Mouse (Mus musculus) cortical plate, adult 2 months (tissue): ENCODE results near the gene Fxyd2. TPM values are rescaled to one million over a fixed set of nuclear protein-coding genes. Genes with fewer than 3 reads are reported as not detected.
A peak's percentile ranks its signal among the peaks of the same experiment; 100 is the strongest.

Experiments used
- H3K27ac ChIP-seq: fragments of 200-500 bp; 2 replicates; pipeline ENCODE4 v1.5.1; 2012; ENCODE audit warnings: low read length, control low read depth, inconsistent platforms; ENCODE audit not compliant: insufficient read depth
- H3K4me1 ChIP-seq: fragments of 200-500 bp; 2 replicates; pipeline ENCODE4 v1.6.1; 2011; ENCODE audit warnings: low read length; ENCODE audit not compliant: control insufficient read depth, insufficient read depth
- H3K4me3 ChIP-seq: fragments of 200-500 bp; 2 replicates; pipeline ENCODE4 v1.5.1; 2011; ENCODE audit warnings: mild to moderate bottlenecking, low read length, control low read depth; ENCODE audit not compliant: insufficient read depth
- CTCF ChIP-seq: fragments of 200-500 bp; IDR thresholded peaks from 2 replicates; pipeline ENCODE4 v1.5.1; 2011; ENCODE audit warnings: mild to moderate bottlenecking, control low read depth, low read length; ENCODE audit not compliant: insufficient read depth; ENCODE audit errors: extremely low read depth
- POLR2A ChIP-seq: fragments of 200-500 bp; IDR thresholded peaks from 2 replicates; pipeline ENCODE4 v1.6.1; 2011; ENCODE audit warnings: mild to moderate bottlenecking, low read length, control low read depth; ENCODE audit not compliant: insufficient read depth; ENCODE audit errors: extremely low read depth
- polyA plus RNA-seq: library from polyadenylated mRNA; depleted of rRNA; stranded (reverse); fragments of >200 nt; gene quantifications from 2 replicates; pipeline ENCODE4 v1.2.3, GENCODE M21; 2012

Fxyd2 gene
- polyA plus RNA-seq, 1 experiment: 16.9 TPM

- H3K27ac ChIP-seq: no peak overlapping the region
- no peaks in the 10 kb centered on the region for H3K4me1 ChIP-seq
- no peak overlapping the region for H3K4me3 ChIP-seq
- no peak for TF ChIP-seq POLR2A
These were observed 6.2 kb downstream of the Fxyd2 start for GRCm38 (mm10) chr9:45405694-45406093.

- H3K4me1 ChIP-seq: no peaks in the 10 kb centered on the region
- no peak overlapping the region for H3K4me3 ChIP-seq
- no peak for TF ChIP-seq CTCF
- TF ChIP-seq POLR2A: no peak
- H3K27ac ChIP-seq: no peak overlapping the region
These were observed 7.3 kb downstream of the Fxyd2 start for GRCm38 (mm10) chr9:45406808-45407207.

DNA sequence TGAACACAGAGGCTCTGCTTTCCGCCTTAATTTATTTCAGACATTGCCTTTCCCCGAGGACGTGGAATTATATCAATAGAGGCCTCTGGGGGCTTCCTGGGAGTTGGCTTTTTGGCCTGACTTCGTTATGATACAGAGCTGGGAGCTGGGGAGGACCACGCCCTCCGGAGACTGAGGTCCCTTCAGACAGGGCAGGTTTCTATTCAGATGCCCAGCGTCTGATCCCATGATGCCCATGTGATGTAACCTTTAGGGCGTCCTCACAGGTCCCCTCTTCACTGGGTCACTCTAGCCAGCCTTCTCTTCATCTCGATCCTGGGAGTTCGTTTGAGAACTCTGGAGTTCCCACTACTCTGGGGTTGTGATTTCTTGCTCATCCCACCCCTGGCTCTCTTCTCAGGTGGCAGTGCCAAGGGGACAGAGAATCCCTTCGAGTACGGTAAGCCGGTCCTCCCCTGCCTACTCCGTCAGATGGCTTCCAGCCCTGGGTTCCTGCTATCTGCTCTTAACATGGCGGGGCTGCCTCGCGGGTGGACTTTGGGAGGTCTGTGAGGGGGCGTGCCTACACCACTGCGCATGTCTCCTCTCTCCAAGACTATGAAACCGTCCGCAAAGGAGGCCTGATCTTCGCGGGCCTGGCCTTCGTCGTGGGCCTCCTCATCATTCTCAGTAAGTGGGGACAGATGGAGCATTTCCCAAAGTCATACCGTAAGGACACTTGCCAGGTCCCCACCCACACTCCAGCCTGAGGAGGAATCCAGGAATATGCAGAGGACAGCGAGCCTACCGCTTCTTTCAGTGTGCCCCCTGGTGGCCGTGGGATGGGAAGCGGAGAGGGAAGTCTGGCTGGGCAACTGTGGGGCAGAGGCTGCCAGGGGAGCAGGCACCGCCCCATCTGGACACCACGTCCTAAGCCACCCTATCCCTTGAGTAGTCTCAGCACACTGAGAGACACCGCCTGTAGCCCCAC, 8.5 kb downstream of the Fxyd2 start:
- H3K4me1 ChIP-seq: no peaks in the 10 kb centered on the region
- H3K27ac ChIP-seq: no peak overlapping the region
- peak overlapping the region; percentile 16 for H3K4me3 ChIP-seq
- TF ChIP-seq CTCF (peak; percentile 75), POLR2A (peak; percentile 37; the same call in 1 of the 2 replicates)

GRCm38 (mm10) chr9:45410193-45410592, 10.7 kb downstream of the Fxyd2 start:
- H3K27ac ChIP-seq: no peak overlapping the region
- no peak overlapping the region for H3K4me3 ChIP-seq
- no peak for TF ChIP-seq CTCF
- no peak for TF ChIP-seq POLR2A
- H3K4me1 ChIP-seq: no peaks in the 10 kb centered on the region

GRCm38 (mm10) chr9:45410614-45411013, 11.1 kb downstream of the Fxyd2 start:
- TF ChIP-seq CTCF: peak; percentile 14; the same call in 1 of the 2 replicates
- no peak for TF ChIP-seq POLR2A
- Histone ChIP-seq H3K27ac (no peak overlapping the region), H3K4me3 (no peak overlapping the region), H3K4me1 (no peaks in the 10 kb centered on the region)

DNA sequence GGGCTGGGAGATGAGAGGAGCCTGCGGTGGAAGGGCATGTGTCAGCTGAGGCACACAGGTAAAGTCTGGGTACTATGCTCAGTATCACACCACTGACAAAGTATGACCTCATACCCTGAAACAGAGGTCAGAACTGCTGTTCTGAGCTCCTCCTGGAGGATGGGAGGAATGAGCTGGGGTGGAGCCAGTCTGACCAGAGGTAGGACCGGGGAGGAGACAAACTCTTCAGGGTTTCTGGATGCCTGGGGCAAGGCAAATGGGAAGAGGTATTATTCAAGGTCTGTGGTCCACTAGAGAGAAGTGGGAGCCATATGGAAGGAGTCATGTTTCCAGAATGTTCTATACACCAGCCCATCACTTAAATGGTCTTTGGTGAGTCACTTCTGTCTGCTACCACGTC, 11.6 kb downstream of the Fxyd2 start:
- no peak overlapping the region for H3K27ac ChIP-seq
- TF ChIP-seq CTCF: no peak
- no peak for TF ChIP-seq POLR2A
- H3K4me1 ChIP-seq: no peaks in the 10 kb centered on the region
- H3K4me3 ChIP-seq: no peak overlapping the region

GRCm38 (mm10) chr9:45411803-45412202, 12.3 kb downstream of the Fxyd2 start:
- no peak for TF ChIP-seq POLR2A
- TF ChIP-seq CTCF: peak; percentile 67
- Histone ChIP-seq H3K4me3 (no peak overlapping the region), H3K27ac (no peak overlapping the region), H3K4me1 (no peaks in the 10 kb centered on the region)

GRCm38 (mm10) chr9:45412287-45412686, 12.8 kb downstream of the Fxyd2 start:
- Histone ChIP-seq H3K4me1 (no peaks in the 10 kb centered on the region), H3K4me3 (no peak overlapping the region), H3K27ac (no peak overlapping the region)
- TF ChIP-seq POLR2A (no peak), CTCF (peak; percentile 85)

- H3K4me1 ChIP-seq: no peaks in the 10 kb centered on the region
- H3K4me3 ChIP-seq: no peak overlapping the region
- no peak overlapping the region for H3K27ac ChIP-seq
- TF ChIP-seq POLR2A: no peak
- no peak for TF ChIP-seq CTCF
These were observed 13.4 kb downstream of the Fxyd2 start for GRCm38 (mm10) chr9:45412700-45413477.
